Mouse (Mus musculus) limb, embryonic 13.5 days (tissue): ENCODE measurements around the gene Ptpn6. TPM values are rescaled to one million over a fixed set of nuclear protein-coding genes. Genes with fewer than 3 reads are reported as not detected.

ENCODE experiments used
- microRNA counts: library from miRNA; unstranded; fragments of <30 nt; microRNA quantifications from one replicate; lab custom pipeline; 2016
- microRNA-seq: library from miRNA; unstranded; fragments of <30 nt; microRNA quantifications from one replicate; pipeline ENCODE4, GENCODE M21; 2016
- polyA plus RNA-seq: library from polyadenylated mRNA; unstranded; fragments of >200 nt; fragmentation: Nextera tagmentation; extraction: Ambion mirVana; gene quantifications from 2 replicates; pipeline ENCODE4 v1.2.1, GENCODE M21; 2015

The Ptpn6 gene
- polyA plus RNA-seq, 1 experiment from 2014 or later, result 9.0 TPM

MicroRNAs within 50 kb of the gene (microRNA counts, 519-probe panel; counts per million panel counts)
- microRNA mmu-miR-141 (lab: Ali Mortazavi, UCI) (2,562 counts per million, percentile 37 among the panel's probes with 10 or more counts), microRNA mmu-miR-200c (lab: Ali Mortazavi, UCI) (3,414 counts per million, percentile 60 among the panel's probes with 10 or more counts)

Small RNA genes lying within 50 kb of the gene (microRNA-seq; reads per million reads assigned to microRNA genes)
- 263 reads per million, percentile 64 among the genes with 10 or more reads in this experiment for gene Mir141
- 1,690 reads per million, percentile 80 among the genes with 10 or more reads in this experiment for gene Mir200c

Other genes with a start within 250 kb of the Ptpn6 start
- 0.60 and 0.72 TPM in 2 replicates for gene C1rl, start 245.6 kb downstream of the Ptpn6 start, polyA plus RNA-seq
- gene C1ra, start 226.3 kb downstream of the Ptpn6 start, polyA plus RNA-seq, result 0.80 and 1.3 TPM in 2 replicates
- 1.8 and 1.9 TPM in 2 replicates for gene C1s1, start 196.4 kb downstream of the Ptpn6 start, polyA plus RNA-seq
- not detected in 2 replicates for gene C1rb, start 168.4 kb downstream of the Ptpn6 start, polyA plus RNA-seq
- gene C1s2, start 102.6 kb downstream of the Ptpn6 start, polyA plus RNA-seq, result 0.24 TPM in 1 of 2 replicates, not detected in the other
- gene Lpcat3, start 75.7 kb downstream of the Ptpn6 start, polyA plus RNA-seq, result 56.4 and 57.0 TPM in 2 replicates
- gene Emg1, start 26.5 kb downstream of the Ptpn6 start, polyA plus RNA-seq, result 190 and 201 TPM in 2 replicates
- 324 and 325 TPM in 2 replicates for gene Phb2, start 26.4 kb downstream of the Ptpn6 start, polyA plus RNA-seq
- 480 and 513 TPM in 2 replicates for gene Grcc10, start 2.7 kb upstream of the Ptpn6 start, polyA plus RNA-seq
- 0.11 TPM in 1 of 2 replicates, not detected in the other for gene Gm45234, start 17.3 kb upstream of the Ptpn6 start, polyA plus RNA-seq
- gene Atn1, start 17.8 kb upstream of the Ptpn6 start, polyA plus RNA-seq, result 19.6 and 20.0 TPM in 2 replicates
- gene Eno2, start 31.0 kb upstream of the Ptpn6 start, polyA plus RNA-seq, result 7.2 and 7.7 TPM in 2 replicates
- gene Lrrc23, start 41.0 kb upstream of the Ptpn6 start, polyA plus RNA-seq, result 0.59 and 0.86 TPM in 2 replicates
- gene Spsb2, start 69.9 kb upstream of the Ptpn6 start, polyA plus RNA-seq, result 10.4 and 12.3 TPM in 2 replicates
- gene Tpi1, start 75.6 kb upstream of the Ptpn6 start, polyA plus RNA-seq, result 782 and 803 TPM in 2 replicates
- gene Usp5, start 90.8 kb upstream of the Ptpn6 start, polyA plus RNA-seq, result 165 and 177 TPM in 2 replicates
- gene Cdca3, start 90.8 kb upstream of the Ptpn6 start, polyA plus RNA-seq, result 166 and 172 TPM in 2 replicates
- 1.0 and 1.3 TPM in 2 replicates for gene Gnb3, start 101.6 kb upstream of the Ptpn6 start, polyA plus RNA-seq
- gene P3h3, start 119.0 kb upstream of the Ptpn6 start, polyA plus RNA-seq, result 60.4 and 61.2 TPM in 2 replicates
- 2.9 and 3.5 TPM in 2 replicates for gene Gpr162, start 125.3 kb upstream of the Ptpn6 start, polyA plus RNA-seq
- gene Cd4, start 149.5 kb upstream of the Ptpn6 start, polyA plus RNA-seq, result 0.04 and 0.15 TPM in 2 replicates
- 1.7 and 3.1 TPM in 2 replicates for gene Lag3, start 173.0 kb upstream of the Ptpn6 start, polyA plus RNA-seq
- 303 and 321 TPM in 2 replicates for gene Ptms, start 181.4 kb upstream of the Ptpn6 start, polyA plus RNA-seq
- gene Mlf2, start 192.7 kb upstream of the Ptpn6 start, polyA plus RNA-seq, result 354 and 355 TPM in 2 replicates
- gene Cops7a, start 226.8 kb upstream of the Ptpn6 start, polyA plus RNA-seq, result 128 and 133 TPM in 2 replicates